Mouse (Mus musculus): ENCODE results near the gene Tti1. TPM values are rescaled to one million over a fixed set of nuclear protein-coding genes. Genes with fewer than 3 reads are reported as not detected.
A peak's percentile ranks its signal among the peaks of the same experiment; 100 is the strongest.
"Not testable (repeated sequence)": the region's sequence is repeated elsewhere in the genome, so short reads cannot be mapped to it uniquely, and the experiment has no call there.

Tti1 gene
- total RNA-seq (2021): 10 to 100 TPM; 19.8 to 23.1 TPM
- long read RNA-seq, experiment 1, transcript Tti1-201 (8 exons, 3,830 nt): major isoform, 6 of 15 reads
- long read RNA-seq, experiment 1, partial matches to known transcripts: 3 of 15 reads
- long read RNA-seq, experiment 1, other reads (novel, unspliced or antisense): 2 of 15 reads
- long read RNA-seq, experiment 2, partial matches to known transcripts: 0 of 4 reads
- long read RNA-seq, experiment 2, other reads (novel, unspliced or antisense): 2 of 4 reads

DNA sequence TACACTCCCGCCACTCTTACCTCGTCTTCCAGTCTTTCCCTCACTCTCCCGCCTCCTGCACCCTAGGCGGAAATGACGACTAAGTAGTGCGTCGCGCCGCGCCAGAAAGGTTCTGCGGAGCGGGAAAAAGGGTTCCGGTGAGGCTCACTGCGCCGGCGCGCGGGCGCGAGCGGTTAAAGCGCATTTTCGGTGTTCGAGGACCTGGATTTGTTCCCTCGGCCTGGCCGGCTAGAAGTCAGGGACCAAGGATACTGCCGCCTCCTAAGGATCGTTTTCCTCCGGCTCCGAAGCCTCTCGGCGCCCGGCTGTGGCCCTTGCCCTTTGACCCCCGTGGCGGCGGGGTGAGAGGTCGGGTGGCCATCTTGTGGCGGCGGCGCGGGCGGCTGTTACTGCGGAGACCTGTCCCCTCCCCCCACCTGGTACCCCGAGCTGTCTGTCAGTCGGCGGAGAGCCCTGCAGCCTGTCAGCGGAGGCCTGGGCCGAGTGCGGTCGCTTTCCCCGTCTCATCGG is at the start of gene Tti1, which contains the start of gene Rprd1b:
Gene Tti1, minus strand, starts transcription at position 80 of the 510 bp plus-strand sequence.
Gene Rprd1b, plus strand, starts transcription at position 144 of the 510 bp plus-strand sequence.
- peak; percentile 94 to 95 for DNase-seq

- DNase-seq: no peak
Observed at GRCm38 (mm10) chr2:158077981-158078380, 49.7 kb upstream of the Tti1 start.

GRCm38 (mm10) chr2:158076690-158077089 is 48.5 kb upstream of the Tti1 start:
- DNase-seq: no peak

DNA sequence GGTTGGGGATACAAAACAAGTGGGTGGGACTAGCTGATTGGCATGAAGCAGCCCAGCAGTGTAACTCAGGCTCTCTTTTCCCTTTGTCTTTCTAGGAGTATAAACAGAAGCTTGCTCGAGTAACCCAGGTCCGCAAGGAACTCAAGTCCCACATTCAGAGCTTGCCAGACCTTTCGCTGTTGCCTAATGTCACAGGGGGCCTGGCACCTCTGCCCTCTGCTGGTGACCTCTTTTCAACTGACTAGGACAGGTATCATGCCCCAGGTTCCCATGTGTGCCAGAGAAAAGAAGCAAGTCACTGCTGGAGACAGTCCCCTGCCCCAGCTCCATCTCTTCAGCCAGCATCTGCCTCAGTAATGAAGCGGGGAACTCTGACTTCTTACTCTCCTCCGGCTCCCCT is 46.6 kb upstream of the Tti1 start:
- no peak for DNase-seq

GRCm38 (mm10) chr2:158071633-158071995 is 43.4 kb upstream of the Tti1 start:
- no peak for DNase-seq

DNA sequence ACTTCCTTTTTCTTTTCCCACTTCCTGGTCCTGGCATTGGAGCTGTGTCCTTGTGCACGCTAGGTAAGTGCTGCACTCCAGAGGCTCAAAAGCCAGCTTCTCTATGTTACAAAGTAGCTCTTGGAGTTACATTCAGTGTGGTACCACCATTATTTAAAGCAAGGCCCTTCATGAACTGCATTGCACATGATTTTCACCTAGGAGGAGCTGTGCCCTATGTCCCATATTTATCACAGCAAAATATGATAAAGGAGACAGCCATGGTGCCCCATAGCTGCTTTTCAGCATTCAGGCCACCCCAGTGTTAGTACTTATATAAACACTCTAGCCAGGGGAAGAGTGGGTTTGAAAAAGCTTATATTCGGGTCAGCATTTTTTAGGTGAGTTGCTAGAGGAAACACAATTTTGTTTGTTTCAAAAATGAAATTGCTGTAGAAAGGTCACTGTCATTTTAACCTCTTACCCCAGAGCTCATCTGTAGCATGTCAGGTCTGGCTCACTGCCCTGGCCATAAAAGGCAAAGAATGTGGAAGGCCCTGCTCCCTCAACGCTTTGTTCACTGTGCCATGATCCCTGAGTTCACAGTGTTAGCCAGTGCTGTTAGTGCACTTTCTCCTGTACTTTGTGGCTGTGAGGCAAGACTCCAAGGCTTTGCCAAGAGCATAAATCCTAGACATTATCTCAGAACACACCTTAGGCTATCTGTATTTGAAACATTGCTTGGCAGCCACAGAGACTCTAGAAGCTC is 42.8 kb upstream of the Tti1 start:
- peak; percentile 43 to 66 for DNase-seq

- no peak for DNase-seq
Observed at GRCm38 (mm10) chr2:158068444-158068971, 40.3 kb upstream of the Tti1 start.

GRCm38 (mm10) chr2:158067260-158067824 is 39.1 kb upstream of the Tti1 start:
- DNase-seq: no peak

- DNase-seq: no peak
Observed at GRCm38 (mm10) chr2:158066456-158066855, 38.2 kb upstream of the Tti1 start.

DNA sequence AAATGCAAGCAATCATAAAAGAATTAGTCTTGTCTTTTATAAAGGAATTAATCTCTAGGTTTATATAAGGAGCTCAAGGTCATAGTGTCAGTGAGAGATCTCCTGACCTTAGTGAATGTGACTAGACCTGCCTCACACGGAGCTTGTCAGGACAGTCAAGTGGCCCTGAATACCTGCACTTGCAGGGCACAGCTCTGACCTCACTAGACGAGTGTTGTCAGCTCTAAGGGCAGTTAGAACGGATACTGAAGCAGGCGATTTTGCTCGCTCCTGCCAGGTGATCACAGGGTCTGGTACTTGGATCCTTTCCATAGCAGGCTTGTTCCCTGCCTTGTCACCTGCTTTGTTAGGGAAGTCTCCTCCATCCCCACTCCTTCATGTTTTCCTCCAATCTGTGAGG is 36.8 kb upstream of the Tti1 start:
- no peak for DNase-seq

DNA sequence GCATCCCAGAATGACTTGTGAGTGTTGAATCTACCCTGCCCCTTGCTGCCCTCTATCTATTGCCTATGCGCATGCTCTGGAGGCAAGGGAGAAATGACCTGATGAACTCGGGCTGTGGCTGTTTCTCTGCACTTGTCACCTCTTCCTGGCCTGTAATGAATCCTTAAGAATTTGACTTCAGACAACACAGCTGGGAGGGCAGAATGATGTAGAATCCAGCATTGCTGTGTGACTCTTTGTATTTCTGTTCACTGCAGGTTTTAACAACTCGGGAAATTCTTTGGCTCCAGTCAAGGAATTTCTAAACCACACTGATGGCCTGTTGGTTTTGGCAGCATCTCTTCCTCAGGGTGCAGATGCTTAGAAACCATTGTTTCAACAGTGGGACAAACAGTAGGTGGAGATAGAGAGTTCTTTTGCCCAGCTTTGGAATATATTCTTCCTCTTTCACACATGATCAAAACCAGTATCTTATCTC is 36.4 kb upstream of the Tti1 start:
- no peak for DNase-seq

- no peak for DNase-seq
Observed at GRCm38 (mm10) chr2:158063036-158063435, 34.8 kb upstream of the Tti1 start.

- no peak for DNase-seq
Observed at GRCm38 (mm10) chr2:158059666-158060105, 31.5 kb upstream of the Tti1 start.

GRCm38 (mm10) chr2:158058534-158058933 is 30.3 kb upstream of the Tti1 start:
- DNase-seq: peak in 1 of 2 experiments; percentile 50

DNA sequence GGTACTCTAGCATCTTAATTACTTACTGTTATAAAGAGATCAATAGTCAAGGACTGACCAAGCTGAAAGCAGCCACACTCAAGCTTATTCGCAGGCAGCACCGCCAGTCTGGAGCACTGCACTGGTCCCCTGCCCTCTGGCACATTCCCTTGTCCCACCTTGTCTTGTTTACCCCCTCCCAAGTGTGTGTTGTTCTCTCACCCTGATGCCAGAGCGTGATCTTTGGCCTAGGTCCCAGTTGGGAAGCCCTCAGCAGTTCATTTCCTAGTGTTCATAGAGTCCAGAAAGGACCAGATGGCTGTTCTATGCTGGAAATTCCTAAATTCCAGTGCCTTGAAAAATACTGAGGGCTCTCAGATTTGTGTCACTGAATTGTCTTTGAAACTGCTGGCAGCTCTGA is 28.8 kb upstream of the Tti1 start:
- no peak for DNase-seq

DNA sequence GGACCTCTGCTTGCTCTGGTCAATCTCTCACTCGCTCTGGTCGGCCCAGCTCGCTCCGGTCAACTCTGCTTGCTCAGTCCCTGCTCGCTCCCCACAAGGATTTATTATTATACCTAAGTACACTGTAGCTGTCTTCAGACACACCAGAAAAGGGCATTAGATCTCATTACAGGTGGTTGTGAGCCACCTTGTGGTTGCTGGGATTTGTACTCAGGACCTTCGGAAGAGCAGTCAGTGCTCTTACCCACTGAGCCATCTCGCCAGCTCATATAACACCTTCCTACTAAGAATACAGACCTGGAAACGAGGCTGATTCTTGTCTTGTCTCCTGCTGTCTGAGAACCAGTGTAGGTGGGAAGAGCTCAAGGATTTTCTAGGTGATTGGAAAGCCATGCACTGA is 27.1 kb upstream of the Tti1 start:
- not testable (repeated sequence) for DNase-seq

GRCm38 (mm10) chr2:158054596-158054995 is 26.4 kb upstream of the Tti1 start:
- DNase-seq: no peak

DNA sequence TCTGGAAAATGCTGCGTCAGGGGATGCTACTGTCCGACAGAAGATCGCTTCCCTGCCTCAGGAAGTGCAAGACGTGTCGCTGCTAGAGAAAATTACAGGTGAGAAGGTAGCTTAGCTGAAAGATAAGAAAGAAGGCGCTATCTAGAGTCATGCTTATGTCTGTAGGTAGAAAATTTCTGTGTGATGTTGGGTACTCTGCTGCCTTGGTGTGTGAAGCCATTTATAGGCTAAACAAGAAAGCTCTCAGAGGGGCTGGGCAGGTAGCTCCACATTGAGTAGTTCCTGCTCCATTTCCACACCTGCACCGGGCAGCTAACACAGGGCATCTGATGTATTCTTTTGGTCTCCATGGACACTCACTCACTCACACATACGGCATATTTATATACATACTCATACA is 21.9 kb upstream of the Tti1 start:
- DNase-seq: no peak

- DNase-seq: no peak
Observed at GRCm38 (mm10) chr2:158048718-158049117, 20.5 kb upstream of the Tti1 start.

- DNase-seq: peak; percentile 35 to 68
Observed at GRCm38 (mm10) chr2:158047903-158048302, 19.7 kb upstream of the Tti1 start.

DNA sequence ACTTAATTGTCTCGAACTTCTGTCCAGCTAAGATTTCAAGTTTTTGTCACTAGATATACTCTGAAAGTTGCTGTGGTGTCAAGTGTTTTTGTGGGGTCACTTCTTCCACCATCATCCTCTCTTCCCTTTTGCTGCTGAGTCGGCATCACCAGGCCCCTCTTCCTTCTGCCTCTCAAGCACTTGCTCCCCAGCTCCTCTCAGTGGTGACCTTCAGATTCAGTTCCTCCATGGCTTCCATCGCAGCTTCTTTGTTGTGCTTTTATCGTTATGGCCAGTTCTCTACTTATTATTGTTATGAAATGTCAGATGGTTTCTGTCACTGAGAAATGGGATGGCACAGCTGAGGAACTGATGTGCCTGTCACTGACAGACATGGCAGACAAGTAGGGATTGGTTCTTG is 18.0 kb upstream of the Tti1 start:
- DNase-seq: no peak

GRCm38 (mm10) chr2:158043504-158043903 is 15.3 kb upstream of the Tti1 start:
- no peak for DNase-seq

GRCm38 (mm10) chr2:158040396-158040795 is 12.2 kb upstream of the Tti1 start:
- DNase-seq: no peak

All from adrenal gland, postnatal 36 days (tissue).